Mouse (Mus musculus) forebrain, embryonic 11.5 days (tissue): ENCODE measurements at regions not wholly inside any gene's neighbourhood (a gene's known extent, or its start where the extent isn't known, plus 50 kb on each side); places are given as distances from the start of the nearest gene placed in this dataset.

Experiments used
- ATAC-seq: fragments of 200-750 bp; cut with Nextera tagmentation; replicated peaks from 2 replicates; pipeline ENCODE4 v1.8.0; 2017; ENCODE audit warnings: moderate TSS enrichment; ENCODE audit not compliant: low FRiP score
- DNase-seq: peaks from one replicate; pipeline ENCODE4 v3.0.0-alpha.2; 2017; ENCODE audit warnings: low spot score
- H3K27ac ChIP-seq: fragments of 300-500 bp; sonication (generic); 2 replicates; pipeline ENCODE4 v1.5.1; 2014; ENCODE audit warnings: low read depth, low read length
- H3K27me3 ChIP-seq: fragments of 300-500 bp; sonication (generic); 2 replicates; pipeline ENCODE4 v1.6.1; 2014; ENCODE audit warnings: mild to moderate bottlenecking, low read length, mixed read lengths; ENCODE audit not compliant: control insufficient read depth, insufficient read depth
- H3K36me3 ChIP-seq: fragments of 300-500 bp; sonication (generic); 2 replicates; pipeline ENCODE4 v1.6.1; 2014; ENCODE audit warnings: mild to moderate bottlenecking, low read length, moderate library complexity, mixed read lengths; ENCODE audit not compliant: control insufficient read depth, insufficient read depth
- H3K4me1 ChIP-seq: fragments of 300-500 bp; sonication (generic); replicated peaks from 2 replicates; pipeline ENCODE4 v1.6.1; 2014; ENCODE audit warnings: low read length, mixed read lengths; ENCODE audit not compliant: control insufficient read depth, insufficient read depth
- H3K4me2 ChIP-seq: fragments of 300-500 bp; sonication (generic); 2 replicates; pipeline ENCODE4 v1.6.1; 2014; ENCODE audit warnings: low read depth, mild to moderate bottlenecking, low read length, moderate library complexity, mixed read lengths; ENCODE audit not compliant: severe bottlenecking
- H3K4me3 ChIP-seq: fragments of 300-500 bp; sonication (generic); 2 replicates; pipeline ENCODE4 v1.5.1; 2014; ENCODE audit warnings: low read depth, low read length
- H3K9ac ChIP-seq: fragments of 300-500 bp; sonication (generic); 2 replicates; pipeline ENCODE4 v1.6.1; 2014; ENCODE audit warnings: low read length
- H3K9me3 ChIP-seq: fragments of 300-500 bp; sonication (generic); 2 replicates; pipeline ENCODE4 v1.6.1; 2016; ENCODE audit warnings: low read length, mixed read lengths; ENCODE audit not compliant: control insufficient read depth
- WGBS: fragments of 180-500 bp; shearing (Covaris S2); extraction: QIAGEN DNeasy Blood & Tissue Kit; methylation state at CpG from one replicate; pipeline ENCODE4 v1.1.7; 2014; 5-methylcytosine and 5-hydroxymethylcytosine counted together

DNA sequence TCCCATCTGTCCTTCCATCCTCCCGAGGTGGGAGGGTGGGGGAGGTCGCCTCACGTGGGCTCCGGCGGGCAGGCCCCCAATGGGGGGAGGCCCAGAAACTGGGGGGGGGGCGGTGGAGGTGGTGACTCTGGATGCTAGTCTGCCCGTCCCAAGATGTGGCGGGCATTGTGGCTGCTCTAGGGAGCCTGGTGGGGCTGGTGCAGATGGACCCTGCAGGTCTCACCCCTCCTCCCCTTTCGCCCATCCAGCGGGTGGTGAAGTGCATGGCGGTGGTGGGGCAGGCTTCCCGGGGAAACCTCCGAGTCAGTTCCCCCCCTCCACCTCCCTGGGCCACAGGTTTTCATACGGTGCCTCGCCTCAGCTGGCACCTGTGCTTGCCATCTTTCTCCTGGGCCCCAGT, 88.6 kb downstream of the Inhba start:
- Histone ChIP-seq H3K4me2 (no peak overlapping the region), H3K9ac (no peak overlapping the region), H3K27ac (no peak overlapping the region), H3K36me3 (no peaks in the 10 kb centered on the region), H3K4me3 (no peak overlapping the region), H3K9me3 (peaks cover 2% of the 10 kb centered on the region; the same call in 1 of the 2 replicates), H3K27me3 (no peaks in the 10 kb centered on the region), H3K4me1 (no peaks in the 10 kb centered on the region)
- 0 out of 2 replicates have a peak, but pooled peaks have one; percentile 46 for ATAC-seq
- WGBS = 94% methylated on average over 13 of the region's 15 CpGs
- DNase-seq = no peak

GRCm38 (mm10) chr13:16114837-16115236, 103.2 kb downstream of the Inhba start:
- H3K9ac ChIP-seq = no peak overlapping the region
- no peaks in the 10 kb centered on the region for H3K4me1 ChIP-seq
- no peaks in the 10 kb centered on the region for H3K27me3 ChIP-seq
- no peak overlapping the region for H3K4me2 ChIP-seq
- DNase-seq (no peak), ATAC-seq (no peak)
- H3K36me3 ChIP-seq = no peaks in the 10 kb centered on the region
- 77% methylated on average over 2 of the region's 2 CpGs for WGBS
- H3K9me3 ChIP-seq = no peaks in the 10 kb centered on the region
- no peak overlapping the region for H3K27ac ChIP-seq
- H3K4me3 ChIP-seq = no peak overlapping the region

DNA sequence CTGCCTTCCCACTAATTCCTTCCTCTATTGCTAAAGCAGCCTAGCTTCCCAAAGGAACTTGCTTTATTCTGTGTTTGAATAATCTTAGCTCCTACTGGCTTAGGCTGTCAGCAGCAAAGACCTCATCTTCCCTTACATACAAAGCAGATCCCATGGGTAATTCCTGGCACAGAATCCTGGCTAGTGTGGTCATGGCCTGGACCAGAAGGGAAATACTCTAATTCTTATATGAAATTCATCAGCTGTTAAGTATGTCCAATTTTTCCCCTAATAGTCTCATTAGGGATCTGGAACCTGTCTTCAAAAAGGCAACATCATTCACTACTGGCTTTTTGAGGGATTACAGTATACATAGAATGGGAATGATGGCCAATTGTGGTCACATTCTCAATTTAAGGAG, 135.0 kb downstream of the Inhba start:
- no peak overlapping the region for H3K4me3 ChIP-seq
- no peaks in the 10 kb centered on the region for H3K27me3 ChIP-seq
- no peak overlapping the region for H3K9ac ChIP-seq
- no peaks in the 10 kb centered on the region for H3K36me3 ChIP-seq
- no peak overlapping the region for H3K4me2 ChIP-seq
- no peaks in the 10 kb centered on the region for H3K9me3 ChIP-seq
- H3K4me1 ChIP-seq = no peaks in the 10 kb centered on the region
- ATAC-seq = no peak
- no peak overlapping the region for H3K27ac ChIP-seq
- DNase-seq = no peak

GRCm38 (mm10) chr13:16154926-16155325, 143.3 kb downstream of the Inhba start:
- WGBS = 88% methylated on average over 1 of the region's 1 CpGs

GRCm38 (mm10) chr13:16165204-16165894, 153.7 kb downstream of the Inhba start:
- H3K36me3 ChIP-seq = no peaks in the 10 kb centered on the region
- no peak overlapping the region for H3K4me2 ChIP-seq
- no peak for ATAC-seq
- no peak for DNase-seq
- H3K9ac ChIP-seq = no peak overlapping the region
- WGBS = 78% methylated on average over 5 of the region's 5 CpGs
- no peaks in the 10 kb centered on the region for H3K27me3 ChIP-seq
- no peak overlapping the region for H3K27ac ChIP-seq
- H3K9me3 ChIP-seq = no peaks in the 10 kb centered on the region
- H3K4me1 ChIP-seq = no peaks in the 10 kb centered on the region
- no peak overlapping the region for H3K4me3 ChIP-seq

More at GRCm38 (mm10) chr13:16154926-16155325, 143.3 kb downstream of the Inhba start:
- Histone ChIP-seq H3K4me2 (no peak overlapping the region), H3K9ac (no peak overlapping the region), H3K27me3 (no peaks in the 10 kb centered on the region), H3K4me3 (no peak overlapping the region), H3K4me1 (no peaks in the 10 kb centered on the region), H3K9me3 (no peaks in the 10 kb centered on the region), H3K36me3 (no peaks in the 10 kb centered on the region), H3K27ac (no peak overlapping the region)
- ATAC-seq = no peak
- no peak for DNase-seq

DNA sequence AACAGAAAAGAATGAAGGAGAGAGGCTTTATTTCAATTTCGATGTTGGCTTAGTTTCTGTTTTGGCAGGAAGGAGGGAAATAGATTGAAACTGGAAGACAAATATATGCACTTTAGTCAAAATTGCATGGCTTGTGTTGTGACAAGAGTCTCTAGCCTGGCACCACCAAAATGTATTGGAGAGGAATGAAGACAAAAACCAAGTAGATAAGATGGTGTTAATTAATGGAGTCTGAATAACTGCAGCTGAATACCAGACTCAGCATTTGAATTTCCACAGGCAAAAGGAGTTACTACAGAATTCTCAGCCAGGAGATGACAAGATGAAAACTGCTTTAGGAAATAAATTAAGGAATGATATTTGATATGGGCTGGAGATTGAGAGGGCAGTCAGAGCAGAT, 185.0 kb downstream of the Inhba start:
- DNase-seq (no peak), ATAC-seq (no peak)
- Histone ChIP-seq H3K9me3 (no peaks in the 10 kb centered on the region), H3K4me2 (no peak overlapping the region), H3K4me1 (no peaks in the 10 kb centered on the region), H3K9ac (no peak overlapping the region), H3K4me3 (no peak overlapping the region), H3K27me3 (no peaks in the 10 kb centered on the region), H3K36me3 (no peaks in the 10 kb centered on the region), H3K27ac (no peak overlapping the region)
- WGBS = 97% methylated on average over 1 of the region's 1 CpGs

- ATAC-seq (no peak), DNase-seq (no peak)
- H3K27me3 ChIP-seq = no peaks in the 10 kb centered on the region
- H3K4me3 ChIP-seq = no peak overlapping the region
- H3K4me2 ChIP-seq = no peak overlapping the region
- no peaks in the 10 kb centered on the region for H3K36me3 ChIP-seq
- H3K9me3 ChIP-seq = no peaks in the 10 kb centered on the region
- H3K4me1 ChIP-seq = no peaks in the 10 kb centered on the region
- H3K9ac ChIP-seq = no peak overlapping the region
- 82% methylated on average over 1 of the region's 1 CpGs for WGBS
- no peak overlapping the region for H3K27ac ChIP-seq
Measured at GRCm38 (mm10) chr13:16200046-16200445, 188.4 kb downstream of the Inhba start.

GRCm38 (mm10) chr13:16203147-16203546, 191.5 kb downstream of the Inhba start:
- no peaks in the 10 kb centered on the region for H3K9me3 ChIP-seq
- ATAC-seq (no peak), DNase-seq (no peak)
- H3K27ac ChIP-seq = no peak overlapping the region
- H3K4me1 ChIP-seq = no peaks in the 10 kb centered on the region
- H3K36me3 ChIP-seq = no peaks in the 10 kb centered on the region
- 76% methylated on average over 3 of the region's 3 CpGs for WGBS
- no peak overlapping the region for H3K4me2 ChIP-seq
- H3K27me3 ChIP-seq = no peaks in the 10 kb centered on the region
- no peak overlapping the region for H3K4me3 ChIP-seq
- no peak overlapping the region for H3K9ac ChIP-seq

- Histone ChIP-seq H3K4me2 (no peak overlapping the region), H3K27ac (no peak overlapping the region), H3K36me3 (no peaks in the 10 kb centered on the region), H3K4me3 (no peak overlapping the region), H3K9ac (no peak overlapping the region), H3K9me3 (no peaks in the 10 kb centered on the region), H3K4me1 (no peaks in the 10 kb centered on the region), H3K27me3 (no peaks in the 10 kb centered on the region)
- ATAC-seq = no peak
- no peak for DNase-seq
- 91% methylated on average over 5 of the region's 5 CpGs for WGBS
Measured at GRCm38 (mm10) chr13:16204097-16204496, 192.4 kb downstream of the Inhba start.
